7 mouse cellular contexts compared by ENCODE assay signal in genomic region chr17:70847751-70848510, GRCm38 (mm10). TPM values are rescaled to one million over a fixed set of nuclear protein-coding genes. Genes with fewer than 3 reads are reported as not detected.
A peak's percentile ranks its signal among the peaks of the same experiment; 100 is the strongest.
DNase-seq lines count a peak whose midpoint lies in the region; ATAC-seq and TF ChIP-seq lines count a peak whose summit lies in the region.

No protein-coding gene starts in this region.

- ATAC-seq in heart, embryonic 16.5 days (replicated peaks; ENCODE audit: extremely low read depth, insufficient read depth, low FRiP score): no peak
- ATAC-seq in limb, embryonic 13.5 days (ENCODE audit: low FRiP score, low read depth): no peak
- no peak for ATAC-seq in neural tube, embryonic 15.5 days (ENCODE audit: low FRiP score)

- no peaks in the 10 kb centered on the region for H3K9me3 ChIP-seq in ES-Bruce4 (replicated peaks; ENCODE audit: control insufficient read depth, insufficient read depth, low read length, poor library complexity, severe bottlenecking)
- H3K9me3 ChIP-seq in heart, embryonic 16.5 days (replicated peaks; ENCODE audit: control insufficient read depth, low read length): no peaks in the 10 kb centered on the region
- no peaks in the 10 kb centered on the region for H3K9me3 ChIP-seq in limb, embryonic 13.5 days
- H3K9me3 ChIP-seq in neural tube, embryonic 15.5 days (replicated peaks): no peaks in the 10 kb centered on the region

- H3K9ac ChIP-seq in ES-Bruce4 (ENCODE audit: low read depth, poor library complexity, severe bottlenecking): peak overlapping the region; percentile 86
- peak overlapping the region; percentile 79 for H3K9ac ChIP-seq in heart, embryonic 16.5 days (ENCODE audit: low read length)
- peak overlapping the region; percentile 97 for H3K9ac ChIP-seq in limb, embryonic 13.5 days
- H3K9ac ChIP-seq in neural tube, embryonic 15.5 days (replicated peaks): peak overlapping the region; percentile 46; the same call in 1 of the 2 replicates

- TF ChIP-seq EP300 in ES-Bruce4 (IDR thresholded peaks at IDR 0.05; ENCODE audit: insufficient read depth, low read depth, low read length): no peak

- H3K4me2 ChIP-seq in heart, embryonic 16.5 days (ENCODE audit: low read depth, low read length): peak overlapping the region; percentile 99
- peak overlapping the region; percentile 96 for H3K4me2 ChIP-seq in limb, embryonic 13.5 days (replicated peaks)
- H3K4me2 ChIP-seq in neural tube, embryonic 15.5 days: peak overlapping the region; percentile 98

- peak overlapping the region; percentile 97 for H3K4me3 ChIP-seq in ES-Bruce4 (ENCODE audit: low read depth, low read length)
- H3K4me3 ChIP-seq in heart, embryonic 16.5 days (ENCODE audit: low read length): peak overlapping the region; percentile 80
- peak overlapping the region; percentile 87 for H3K4me3 ChIP-seq in limb, embryonic 13.5 days
- H3K4me3 ChIP-seq in neural tube, embryonic 15.5 days (replicated peaks): peak overlapping the region; percentile 56

- DNase-seq in brain, embryonic 14.5 days (ENCODE audit: low read depth): peak; percentile 85
- no peak for DNase-seq in urinary bladder, adult 18-20 months (ENCODE audit: low spot score in 2 of 2)
- no peak for DNase-seq in layer of hippocampus, adult 8-10 months (ENCODE audit: low spot score in 2 of 2)

- no peak for TF ChIP-seq CTCF in ES-Bruce4 (IDR thresholded peaks at IDR 0.05; ENCODE audit: low read depth, low read length)
- no peak for TF ChIP-seq CTCF in brain, embryonic 14.5 days (IDR thresholded peaks at IDR 0.05; ENCODE audit: borderline replicate concordance, extremely low read depth, insufficient read depth, insufficient read length)

- H3K27ac ChIP-seq in ES-Bruce4 (ENCODE audit: insufficient read depth, low read length): peak overlapping the region; percentile 89
- H3K27ac ChIP-seq in heart, embryonic 16.5 days (ENCODE audit: low read length): peak overlapping the region; percentile 92
- peak overlapping the region; percentile 98 for H3K27ac ChIP-seq in limb, embryonic 13.5 days
- H3K27ac ChIP-seq in neural tube, embryonic 15.5 days (replicated peaks): peak overlapping the region; percentile 89

- no peaks in the 10 kb centered on the region for H3K27me3 ChIP-seq in ES-Bruce4 (ENCODE audit: control insufficient read depth, insufficient read depth, low read length, poor library complexity, severe bottlenecking)
- no peaks in the 10 kb centered on the region for H3K27me3 ChIP-seq in heart, embryonic 16.5 days (ENCODE audit: control insufficient read depth, insufficient read depth, low read length)
- no peaks in the 10 kb centered on the region for H3K27me3 ChIP-seq in limb, embryonic 13.5 days
- H3K27me3 ChIP-seq in neural tube, embryonic 15.5 days (replicated peaks): peaks cover 17% of the 10 kb centered on the region

- TF ChIP-seq POLR2A in ES-Bruce4 (IDR thresholded peaks at IDR 0.05; ENCODE audit: insufficient read depth, low read length): no peak
- TF ChIP-seq POLR2A in brain, embryonic 14.5 days (IDR thresholded peaks at IDR 0.05; ENCODE audit: borderline replicate concordance, extremely low read depth, insufficient read depth, insufficient read length, poor library complexity, severe bottlenecking): no peak

- WGBS in heart, embryonic 16.5 days: 3% methylated on average over 17 of the region's 17 CpGs
- under 1% methylated on average over 17 of the region's 17 CpGs for whole genome bisulfite sequencing in limb, embryonic 13.5 days
- 1% methylated on average over 17 of the region's 17 CpGs for whole genome bisulfite sequencing in neural tube, embryonic 15.5 days

- H3K4me1 ChIP-seq in ES-Bruce4 (ENCODE audit: control insufficient read depth, insufficient read depth, low read length): peaks cover 7% of the 10 kb centered on the region
- H3K4me1 ChIP-seq in heart, embryonic 16.5 days (ENCODE audit: control insufficient read depth, insufficient read depth, low read length): peaks cover 9% of the 10 kb centered on the region
- H3K4me1 ChIP-seq in limb, embryonic 13.5 days: peaks cover 27% of the 10 kb centered on the region
- peaks cover 52% of the 10 kb centered on the region for H3K4me1 ChIP-seq in neural tube, embryonic 15.5 days

- H3K36me3 ChIP-seq in ES-Bruce4 (ENCODE audit: control insufficient read depth, insufficient read depth, low read length, poor library complexity, severe bottlenecking): peaks cover 36% of the 10 kb centered on the region
- H3K36me3 ChIP-seq in heart, embryonic 16.5 days (ENCODE audit: control insufficient read depth, insufficient read depth): peaks cover 10% of the 10 kb centered on the region; the same call in 1 of the 2 replicates
- H3K36me3 ChIP-seq in limb, embryonic 13.5 days: peaks cover 36% of the 10 kb centered on the region
- no peaks in the 10 kb centered on the region for H3K36me3 ChIP-seq in neural tube, embryonic 15.5 days

RNA-seq across cellular contexts. Expression of gene Tgif1, which starts 5.4 kb away (rescaled TPM):
- 218 and 227 TPM in 2 replicates for polyA plus RNA-seq in ES-Bruce4 (2011; ENCODE audit: insufficient read depth, insufficient read length, low read depth, missing spikeins)
- 17.2 and 19.2 TPM in 2 replicates for polyA plus RNA-seq in brain, embryonic 14.5 days (2012; rRNA removed)
- polyA plus RNA-seq in heart, embryonic 16.5 days (2015; fragmentation: Nextera tagmentation; extraction: Ambion mirVana): 19.7 and 20.7 TPM in 2 replicates
- polyA plus RNA-seq in limb, embryonic 13.5 days (2015; fragmentation: Nextera tagmentation; extraction: Ambion mirVana): 98.7 and 103 TPM in 2 replicates
- polyA plus RNA-seq in neural tube, embryonic 15.5 days (2015; fragmentation: Nextera tagmentation; extraction: Ambion mirVana): 11.3 and 24.6 TPM in 2 replicates
- total RNA-seq in layer of hippocampus, adult 8-10 months (2022): 1 to 10 TPM; 1.8 to 9.1 (median 5.3) TPM

Comparison
In these comparisons a context has a peak if more than half of its experiments do, and no peak if none do; other contexts are left out.
1. H3K9ac ChIP-seq: peak in every context shown above with its lines; median percentile 97 in limb, embryonic 13.5 days; 86 in ES-Bruce4; 79 in heart, embryonic 16.5 days; 46 in neural tube, embryonic 15.5 days.